Mouse (Mus musculus) erythroblast, embryonic 14.5 days (primary cell): ENCODE results near the gene Tubgcp3.

Source experiments
- GATA1 ChIP-seq: IDR thresholded peaks from 2 replicates; pipeline ENCODE4 v1.6.1; 2012; ENCODE audit warnings: low read length, inconsistent platforms, mixed read lengths
- TAL1 ChIP-seq: IDR thresholded peaks from 3 replicates; pipeline ENCODE4 v1.6.1; 2012; ENCODE audit warnings: low read length, inconsistent platforms, mixed read lengths

DNA sequence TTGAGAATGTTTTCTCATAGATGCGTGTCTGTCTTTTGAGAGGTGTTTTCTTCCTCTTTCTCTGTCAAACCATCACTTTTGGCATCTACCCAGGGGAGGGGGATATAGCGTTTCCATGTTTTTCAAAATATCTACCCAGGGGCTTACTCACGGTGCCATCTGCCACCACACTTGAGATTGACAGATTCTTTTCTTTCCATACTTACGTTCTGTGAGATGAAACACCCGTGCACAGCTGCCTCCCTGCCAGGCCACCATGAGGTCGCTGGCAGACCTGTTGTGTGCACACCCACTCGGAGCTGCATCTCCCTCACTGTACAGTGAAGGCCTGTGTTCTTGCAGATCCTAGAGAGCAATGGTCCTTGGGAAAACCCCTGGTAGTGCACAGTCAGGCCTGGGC is 58.8 kb downstream of the Tubgcp3 start:
- no peak for TF ChIP-seq GATA1
- TF ChIP-seq TAL1, result no peak
